Mouse (Mus musculus) c-Kit-positive CD71-negative TER-119-negative erythroid progenitor cells, embryonic 14.5 days (primary cell): ENCODE measurements at regions not wholly inside any gene's neighbourhood (a gene's known extent, or its start where the extent isn't known, plus 50 kb on each side); places are given as distances from the start of the nearest gene placed in this dataset.

Experiments used
- DNase-seq: peaks from one replicate; pipeline ENCODE4 v3.0.0-alpha.2; 2013; ENCODE audit warnings: low read depth

GRCm38 (mm10) chr1:75612083-75612720, 66.1 kb downstream of the Slc4a3 start:
- no peak for DNase-seq

GRCm38 (mm10) chr1:75613206-75613605, 67.1 kb downstream of the Slc4a3 start:
- DNase-seq: no peak

DNA sequence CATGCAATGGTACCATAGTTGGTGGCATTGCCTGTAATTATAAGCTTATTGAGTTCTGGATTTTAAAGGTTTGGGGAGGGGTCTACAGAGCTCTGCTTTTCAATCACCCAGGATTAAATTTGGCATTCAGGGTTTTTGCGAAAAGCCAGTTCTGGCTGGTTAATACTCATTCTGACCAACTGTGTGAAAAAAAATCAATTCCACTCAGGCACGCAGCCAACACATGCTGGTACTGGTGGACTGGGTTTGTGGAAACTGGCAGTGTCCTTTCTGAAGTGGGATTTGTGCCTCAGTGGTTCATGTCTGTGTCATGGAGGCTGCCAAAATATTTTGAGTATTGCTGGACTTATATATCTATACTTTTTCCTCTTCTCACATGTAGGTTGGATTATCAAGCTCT, 70.9 kb downstream of the Slc4a3 start:
- DNase-seq: no peak

DNA sequence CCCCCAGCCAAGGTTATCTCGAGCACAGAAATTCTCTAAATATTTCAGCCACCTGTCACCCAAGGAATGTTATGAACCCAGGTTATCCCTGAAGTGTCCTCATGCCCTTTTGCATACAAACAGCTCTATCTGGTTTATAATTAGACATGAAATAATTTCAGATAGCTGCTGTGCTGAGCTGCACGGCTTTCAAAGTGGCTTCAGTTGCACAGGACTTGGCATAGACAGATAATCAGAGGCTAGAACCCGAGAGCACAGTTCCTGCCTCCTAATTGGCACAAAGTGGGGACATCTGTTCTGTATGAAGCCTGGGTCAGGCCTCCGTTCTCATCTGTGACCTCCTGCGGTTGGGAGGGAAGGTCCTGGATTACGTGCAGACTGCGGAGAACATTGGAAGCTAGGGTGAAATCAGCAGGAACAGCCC, 72.3 kb downstream of the Slc4a3 start:
- DNase-seq: no peak

- DNase-seq: no peak
These were observed 84.2 kb downstream of the Slc4a3 start for GRCm38 (mm10) chr1:75630287-75630686.

- DNase-seq: no peak
These were observed 85.7 kb downstream of the Slc4a3 start for GRCm38 (mm10) chr1:75631729-75632128.

DNA sequence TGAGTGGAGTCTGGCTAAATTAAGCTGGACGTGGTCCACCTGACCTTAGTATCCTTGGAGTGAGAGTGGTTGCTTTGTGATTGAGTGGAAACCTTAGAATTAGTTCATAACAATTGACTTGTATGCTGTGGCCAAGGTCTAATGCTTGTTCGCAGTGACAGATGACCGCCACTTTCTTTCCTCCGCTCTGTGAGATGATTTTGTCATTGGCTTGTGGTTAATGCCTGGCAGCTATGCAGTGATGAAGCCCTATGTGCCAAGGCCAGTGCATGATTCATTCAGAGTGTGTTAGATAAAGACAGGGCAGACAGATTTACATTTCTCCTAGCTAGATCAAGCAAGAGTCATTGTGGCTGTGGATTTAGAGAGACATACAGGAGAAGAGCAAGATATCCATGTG, 89.5 kb downstream of the Slc4a3 start:
- DNase-seq: no peak

DNA sequence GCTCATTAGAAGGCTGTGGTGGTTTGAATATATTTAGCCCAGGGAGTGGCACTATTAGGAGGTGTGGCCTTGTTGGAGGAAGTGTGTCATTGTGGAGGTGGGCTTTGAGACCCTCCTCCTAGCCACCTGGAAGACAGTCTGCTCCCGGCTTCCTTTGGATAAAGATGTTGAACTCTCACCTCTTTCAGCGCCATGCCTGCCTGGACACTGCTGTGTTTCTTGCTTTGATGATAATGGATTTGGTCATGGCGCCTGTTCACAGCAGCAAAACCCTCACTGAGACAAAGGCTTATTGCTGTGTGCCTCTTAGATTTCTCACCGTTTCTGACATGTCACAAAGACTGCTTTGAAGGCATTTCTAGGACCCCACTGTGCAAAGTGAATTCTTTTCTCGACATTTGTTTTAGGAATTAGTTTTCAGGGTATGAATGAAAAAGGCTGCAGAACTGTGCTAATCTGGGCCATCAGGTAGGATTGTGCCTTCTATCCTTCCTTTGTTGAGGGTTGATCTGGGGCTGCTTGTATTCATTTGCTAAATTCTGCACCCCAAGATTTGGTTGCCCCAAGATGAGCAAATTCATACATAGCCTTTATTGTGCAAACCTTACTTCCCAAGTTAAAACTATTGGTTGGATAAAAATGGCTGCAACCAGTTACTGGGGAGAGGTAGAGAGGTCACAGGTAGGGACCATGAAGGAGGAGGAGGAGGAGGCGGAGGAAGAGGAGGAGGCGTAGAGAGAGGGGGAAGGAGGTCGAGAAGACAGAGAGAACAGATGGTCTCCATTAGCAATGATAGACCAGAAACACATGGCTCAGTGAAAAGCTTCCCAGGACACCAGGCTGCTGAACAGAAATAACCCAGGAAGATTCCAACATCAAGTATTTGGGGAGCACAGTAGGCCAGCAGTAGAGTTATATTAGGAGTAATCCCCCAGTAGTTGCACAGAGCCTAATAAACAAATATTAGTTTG, 93.2 kb downstream of the Slc4a3 start:
- DNase-seq: no peak

- DNase-seq: no peak
These were observed 96.4 kb downstream of the Slc4a3 start for GRCm38 (mm10) chr1:75642496-75642895.

DNA sequence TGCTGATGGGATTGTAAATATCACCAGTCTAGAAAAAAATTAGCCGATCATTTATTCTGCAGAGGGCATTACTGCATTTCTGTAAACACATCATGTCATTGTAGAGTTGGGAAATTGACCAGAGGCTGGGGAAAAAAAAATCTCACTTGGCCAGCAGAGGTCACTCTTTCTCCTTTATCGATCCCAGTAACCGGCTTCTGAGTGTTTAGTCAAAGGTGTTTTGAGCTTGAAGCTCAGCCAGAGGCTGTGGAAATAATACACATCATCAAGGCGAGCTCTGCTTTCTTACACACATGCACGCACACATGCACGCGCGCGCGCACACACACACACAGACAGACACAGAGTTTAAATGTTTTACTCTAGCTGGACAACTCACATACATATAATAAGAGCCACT, 106.5 kb downstream of the Slc4a3 start:
- DNase-seq: peak; percentile 40

DNA sequence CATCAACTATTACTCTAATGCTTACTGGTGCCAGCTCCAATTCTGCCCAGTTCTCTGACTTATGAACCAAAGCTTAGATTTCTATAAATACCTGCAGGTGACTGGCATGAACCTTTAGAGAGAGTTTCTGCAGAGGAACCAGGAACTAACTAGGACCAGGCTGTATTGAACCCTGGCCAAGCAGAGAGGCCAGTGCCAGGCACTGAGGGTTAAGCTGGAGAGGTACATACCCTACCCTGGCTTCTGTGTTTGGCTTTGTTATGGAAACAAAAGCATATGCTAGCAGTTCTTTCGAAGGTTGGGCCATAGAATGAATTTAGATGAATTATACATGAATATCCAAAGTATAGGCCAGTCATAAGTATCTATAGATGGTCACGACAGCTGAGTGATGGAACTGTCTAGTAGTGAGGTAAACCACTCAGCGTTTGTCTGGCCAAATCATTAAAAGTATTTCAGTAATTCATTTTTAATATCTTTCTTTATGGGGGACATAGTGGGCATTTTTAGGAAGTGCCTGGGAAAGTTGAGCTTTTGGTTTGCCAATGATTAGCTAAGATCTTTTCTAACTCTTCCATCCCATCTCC, 107.0 kb downstream of the Slc4a3 start:
- DNase-seq: no peak

GRCm38 (mm10) chr1:75653671-75654076, 107.6 kb downstream of the Slc4a3 start:
- DNase-seq: peak; percentile 12

GRCm38 (mm10) chr1:75656592-75656991, 110.5 kb downstream of the Slc4a3 start:
- no peak for DNase-seq

DNA sequence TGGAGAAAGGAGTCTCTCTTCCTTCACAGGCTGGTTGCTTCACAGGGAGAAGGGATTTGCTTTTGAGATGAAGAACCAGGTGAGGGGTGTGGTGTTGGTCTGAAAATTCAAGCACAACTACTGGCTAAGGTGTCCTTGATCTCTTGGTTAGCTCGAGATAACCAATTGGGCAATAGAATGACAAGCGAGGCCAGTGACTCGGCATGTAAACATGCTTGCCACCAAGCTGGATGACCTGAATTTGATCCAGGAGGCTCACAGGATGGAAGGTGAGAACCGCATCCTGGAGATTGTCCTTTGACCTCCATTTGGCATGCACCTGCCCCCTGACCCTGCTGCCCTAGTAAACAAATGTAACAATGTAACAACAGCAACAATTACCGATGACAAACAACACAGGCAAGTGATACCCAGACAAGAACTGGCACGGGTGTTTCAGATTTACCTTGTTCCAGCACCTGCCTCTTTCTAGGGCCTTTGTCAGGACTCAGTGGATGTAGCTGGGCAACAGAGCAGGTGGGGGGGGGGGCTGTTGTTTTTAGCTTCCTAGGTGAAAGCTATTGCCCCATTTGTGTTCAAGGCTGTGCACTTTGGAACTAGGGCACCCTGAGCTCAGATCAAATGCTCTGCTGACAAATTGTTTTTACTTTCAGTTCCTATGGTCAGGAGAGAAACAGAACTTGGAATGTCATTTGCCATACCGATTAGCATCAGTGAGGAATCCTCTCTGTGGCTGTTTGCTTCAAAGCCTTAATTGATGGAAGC, 114.5 kb downstream of the Slc4a3 start:
- DNase-seq: no peak

DNA sequence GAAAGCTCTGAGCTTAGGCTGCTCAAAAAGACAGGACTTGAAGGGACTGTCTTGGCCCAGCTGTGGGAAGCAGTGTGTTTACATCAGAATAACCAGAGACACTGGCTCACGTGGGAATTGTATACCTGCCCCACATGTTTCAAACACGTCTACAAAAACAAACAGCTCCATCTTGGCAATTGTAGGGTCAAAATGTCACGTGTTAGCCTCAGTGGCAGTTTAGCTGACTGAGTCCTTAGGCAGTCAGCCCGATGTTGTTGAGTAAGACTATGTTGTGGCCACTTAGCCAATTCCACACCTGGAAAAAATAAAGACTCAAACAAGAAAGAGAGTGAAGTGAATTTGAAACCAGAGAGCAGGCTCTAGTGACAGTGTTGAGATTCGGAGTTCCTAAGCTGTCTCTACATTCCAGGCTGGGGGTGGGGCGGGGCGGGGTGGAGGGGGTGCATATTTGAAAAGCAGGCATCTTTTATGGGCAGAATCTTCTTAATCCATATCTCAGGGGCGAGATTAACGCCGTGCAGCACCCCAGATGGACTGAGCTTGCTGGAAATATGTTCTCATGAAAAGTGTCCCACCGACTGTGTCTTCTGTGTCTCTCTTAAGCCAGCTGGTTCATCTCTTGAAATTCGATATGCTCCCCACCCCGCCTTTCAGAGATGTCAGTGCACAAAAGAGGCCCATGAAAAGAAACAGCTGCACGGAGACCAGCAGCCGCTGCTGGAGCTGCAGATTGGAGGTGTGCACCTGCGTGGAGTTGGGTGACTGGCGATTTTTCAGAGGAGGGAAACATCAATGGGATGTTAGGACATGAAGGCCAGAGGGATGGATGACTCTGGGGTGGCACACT, 116.3 kb downstream of the Slc4a3 start:
- no peak for DNase-seq

- no peak for DNase-seq
These were observed 121.7 kb downstream of the Slc4a3 start for GRCm38 (mm10) chr1:75667736-75668269.

DNA sequence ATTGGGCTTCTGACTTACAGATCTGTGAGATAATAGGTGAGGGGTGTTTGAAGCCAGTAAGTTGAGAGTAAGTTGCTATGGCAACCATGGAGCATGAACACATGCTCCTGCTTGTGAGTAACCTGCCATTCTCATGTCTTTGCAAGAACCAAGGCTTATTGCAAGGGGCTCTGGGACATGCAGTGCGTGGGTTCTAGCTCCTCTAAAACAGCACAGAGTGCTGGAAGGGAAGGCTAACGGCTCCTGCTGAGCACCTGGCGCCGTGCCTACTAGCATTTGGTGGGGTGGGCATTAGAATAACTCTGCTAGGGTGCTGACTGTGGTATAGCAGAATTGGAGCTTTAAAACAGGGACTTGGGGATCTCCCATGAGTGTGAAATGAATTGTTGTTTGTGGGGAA, 130.2 kb downstream of the Slc4a3 start:
- DNase-seq: no peak

DNA sequence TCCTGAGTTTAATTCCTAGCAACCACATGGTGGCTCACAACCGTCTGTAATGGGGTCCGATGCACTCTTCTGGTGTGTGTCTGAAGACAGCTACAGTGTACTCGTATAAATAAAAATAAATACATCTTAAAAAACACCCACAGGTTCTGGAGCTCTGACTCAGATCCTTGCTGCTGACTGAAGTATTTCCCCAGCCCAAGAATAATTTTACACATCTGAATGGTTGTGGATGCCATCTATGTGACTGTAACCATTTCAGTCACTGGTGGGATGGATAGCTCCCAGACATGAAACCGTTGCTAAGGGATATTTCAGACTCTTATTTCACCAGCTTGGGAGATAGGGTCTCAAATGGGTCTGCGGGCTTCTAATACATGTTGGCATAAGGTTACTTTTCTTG, 131.6 kb downstream of the Slc4a3 start:
- DNase-seq: no peak

GRCm38 (mm10) chr1:75678279-75678678, 132.2 kb downstream of the Slc4a3 start:
- DNase-seq: no peak

DNA sequence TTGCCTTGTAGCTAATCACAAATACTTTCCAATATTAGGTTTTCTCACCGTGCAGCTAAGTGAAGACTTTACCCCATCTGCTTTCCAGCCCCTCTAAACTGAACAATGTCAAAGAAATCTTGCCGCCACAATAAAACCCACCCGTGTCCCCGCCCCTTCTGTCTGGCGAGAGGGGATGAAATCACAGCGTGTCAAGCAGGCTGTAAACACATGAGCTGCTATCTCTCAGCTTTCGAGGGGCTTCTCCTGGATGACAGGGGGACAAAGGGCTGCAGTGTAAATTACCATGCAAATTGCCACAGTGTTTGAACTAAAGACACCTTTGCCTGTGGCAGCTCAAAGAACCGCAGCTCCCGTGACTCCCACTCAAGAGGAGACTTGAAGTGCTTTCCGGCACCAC, 134.3 kb downstream of the Slc4a3 start:
- no peak for DNase-seq

- no peak for DNase-seq
These were observed 135.8 kb downstream of the Slc4a3 start for GRCm38 (mm10) chr1:75681913-75682312.
